In genomic region chr16:97568662-97569061, GRCm38 (mm10) we compare ENCODE assay signal across 10 mouse cellular contexts. TPM values are rescaled to one million over a fixed set of nuclear protein-coding genes. Genes with fewer than 3 reads are reported as not detected.
DNase-seq lines count a peak whose midpoint lies in the region; ATAC-seq and TF ChIP-seq lines count a peak whose summit lies in the region.
"Had no signal": no experiment of that assay in that cellular context is flagged by ENCODE, and none has a peak within 500 bp of the region (broad histone marks: within the 10 kb centered on the region; RNA-seq: fewer than 3 reads in every experiment).

No protein-coding gene starts in this region.

- no peaks in the 10 kb centered on the region for H3K27me3 ChIP-seq in lung, embryonic 14.5 days (ENCODE audit: insufficient read depth, low read length)
- H3K27me3 ChIP-seq: lung, embryonic 15.5 days had no signal

- 60% methylated on average over 9 of the region's 9 CpGs for WGBS in lung, embryonic 14.5 days

- no peak overlapping the region for H3K4me3 ChIP-seq in lung, embryonic 14.5 days (ENCODE audit: low read depth, low read length)
- H3K4me3 ChIP-seq: lung, embryonic 15.5 days had no signal

- H3K4me2 ChIP-seq in lung, embryonic 14.5 days, result no peak overlapping the region
- H3K4me2 ChIP-seq: lung, embryonic 15.5 days had no signal

- H3K36me3 ChIP-seq in lung, embryonic 14.5 days (ENCODE audit: insufficient read depth), result 0 out of 2 replicates have a peak, but pooled peaks cover 4% of the 10 kb centered on the region
- H3K36me3 ChIP-seq: lung, embryonic 15.5 days had no signal

- no peaks in the 10 kb centered on the region for H3K4me1 ChIP-seq in lung, embryonic 14.5 days (ENCODE audit: insufficient read depth)
- H3K4me1 ChIP-seq: lung, embryonic 15.5 days had no signal

- H3K9ac ChIP-seq in lung, embryonic 14.5 days, result no peak overlapping the region
- H3K9ac ChIP-seq: lung, embryonic 15.5 days had no signal

- no peak for ATAC-seq in lung, embryonic 14.5 days (ENCODE audit: insufficient read depth)

- H3K9me3 ChIP-seq in lung, embryonic 14.5 days (ENCODE audit: low read depth, low read length), result no peaks in the 10 kb centered on the region
- H3K9me3 ChIP-seq: lung, embryonic 15.5 days had no signal

- TF ChIP-seq CTCF in lung, embryonic 14.5 days (IDR thresholded peaks at IDR 0.05; ENCODE audit: low read depth), result peak; percentile 65

- H3K27ac ChIP-seq in lung, embryonic 14.5 days (ENCODE audit: low read depth), result no peak overlapping the region
- H3K27ac ChIP-seq: lung, embryonic 15.5 days had no signal

- peak; percentile 22 to 33 for DNase-seq in cerebellum, adult 18-20 months
- DNase-seq in cerebellum, adult 11-12 months, result no peak
- DNase-seq in ovary, postnatal 10 days (ENCODE audit: low spot score), result peak; percentile 9
- DNase-seq in ovary, adult 18-20 months (ENCODE audit: low spot score), result no peak
- peak; percentile 14 to 24 for DNase-seq in cerebellum, postnatal 36 days
- DNase-seq in kidney, postnatal 4 days, result peak; percentile 71 to 77
- DNase-seq in lung, embryonic 14.5 days, result peak; percentile 61
- peak; percentile 47 for DNase-seq in thymus, postnatal 25 days

RNA-seq across cellular contexts. Expression of gene Tmprss2, which starts 42.3 kb away (rescaled TPM):
- polyA plus RNA-seq in lung, embryonic 14.5 days (2014; fragmentation: Nextera tagmentation; extraction: Ambion mirVana), result 6.4 and 7.4 TPM in 2 replicates

RNA-seq across cellular contexts. Expression of gene Fam3b, which starts 54.0 kb away (rescaled TPM):
- polyA plus RNA-seq in lung, embryonic 14.5 days (2014; fragmentation: Nextera tagmentation; extraction: Ambion mirVana), result not detected in 2 replicates
- polyA plus RNA-seq: frontal cortex, adult 2 months; lung, embryonic 15.5 days had no signal

Comparison
In these comparisons a context has a peak if more than half of its experiments do, and no peak if none do; other contexts are left out.
1. DNase-seq: peak in cerebellum, adult 18-20 months (2 of 2), ovary, postnatal 10 days (single experiment), cerebellum, postnatal 36 days (2 of 2), kidney, postnatal 4 days (2 of 2), lung, embryonic 14.5 days (single experiment) and thymus, postnatal 25 days (single experiment); none in cerebellum, adult 11-12 months (single experiment) and ovary, adult 18-20 months (single experiment).